Mouse (Mus musculus) kidney, embryonic 14.5 days (tissue): ENCODE measurements around the gene Lmo3. TPM values are rescaled to one million over a fixed set of nuclear protein-coding genes. Genes with fewer than 3 reads are reported as not detected.
A peak's percentile ranks its signal among the peaks of the same experiment; 100 is the strongest.

Experiments
- ATAC-seq: fragments of 200-750 bp; cut with Nextera tagmentation; 2 replicates; pipeline ENCODE4 v1.8.0; 2017; ENCODE audit warnings: moderate number of reproducible peaks, mild to moderate bottlenecking, moderate TSS enrichment, moderate library complexity; ENCODE audit not compliant: low FRiP score, low TSS enrichment
- H3K27ac ChIP-seq: fragments of 300-500 bp; sonication (generic); 2 replicates; pipeline ENCODE4 v1.5.1; 2014; ENCODE audit warnings: low read depth, mild to moderate bottlenecking, low read length, moderate library complexity, mixed read lengths
- H3K27me3 ChIP-seq: fragments of 300-500 bp; sonication (generic); 2 replicates; pipeline ENCODE4 v1.6.1; 2014; ENCODE audit warnings: mild to moderate bottlenecking, low read length; ENCODE audit not compliant: control insufficient read depth, insufficient read depth
- H3K36me3 ChIP-seq: fragments of 300-500 bp; sonication (generic); 2 replicates; pipeline ENCODE4 v1.6.1; 2014; ENCODE audit warnings: low read length, mixed read lengths; ENCODE audit not compliant: control insufficient read depth, insufficient read depth
- H3K4me1 ChIP-seq: fragments of 300-500 bp; sonication (generic); 2 replicates; pipeline ENCODE4 v1.6.1; 2014; ENCODE audit warnings: low read length, mixed read lengths; ENCODE audit not compliant: control insufficient read depth, insufficient read depth
- H3K4me2 ChIP-seq: fragments of 300-500 bp; sonication (generic); replicated peaks from 2 replicates; pipeline ENCODE4 v1.6.1; 2014; ENCODE audit warnings: low read depth, mild to moderate bottlenecking, low read length
- H3K4me3 ChIP-seq: fragments of 300-500 bp; sonication (generic); 2 replicates; pipeline ENCODE4 v1.5.1; 2014; ENCODE audit warnings: mild to moderate bottlenecking, low read length
- H3K9ac ChIP-seq: fragments of 300-500 bp; sonication (generic); 2 replicates; pipeline ENCODE4 v1.6.1; 2014; ENCODE audit warnings: low read depth, mild to moderate bottlenecking, low read length, moderate library complexity
- H3K9me3 ChIP-seq: fragments of 300-500 bp; sonication (generic); 2 replicates; pipeline ENCODE4 v1.6.1; 2016; ENCODE audit warnings: low read length; ENCODE audit not compliant: control insufficient read depth
- WGBS: fragments of 180-500 bp; shearing (Covaris S2); extraction: QIAGEN DNeasy Blood & Tissue Kit; methylation state at CpG from one replicate; pipeline ENCODE4 v1.1.7; 2014; 5-methylcytosine and 5-hydroxymethylcytosine counted together
- polyA plus RNA-seq: library from polyadenylated mRNA; unstranded; fragments of >200 nt; fragmentation: Nextera tagmentation; extraction: Ambion mirVana; gene quantifications from 2 replicates; pipeline ENCODE4 v1.2.1, GENCODE M21; 2014

Lmo3 gene
- polyA plus RNA-seq, 1 experiment from 2014 or later, result 0.41 TPM

DNA sequence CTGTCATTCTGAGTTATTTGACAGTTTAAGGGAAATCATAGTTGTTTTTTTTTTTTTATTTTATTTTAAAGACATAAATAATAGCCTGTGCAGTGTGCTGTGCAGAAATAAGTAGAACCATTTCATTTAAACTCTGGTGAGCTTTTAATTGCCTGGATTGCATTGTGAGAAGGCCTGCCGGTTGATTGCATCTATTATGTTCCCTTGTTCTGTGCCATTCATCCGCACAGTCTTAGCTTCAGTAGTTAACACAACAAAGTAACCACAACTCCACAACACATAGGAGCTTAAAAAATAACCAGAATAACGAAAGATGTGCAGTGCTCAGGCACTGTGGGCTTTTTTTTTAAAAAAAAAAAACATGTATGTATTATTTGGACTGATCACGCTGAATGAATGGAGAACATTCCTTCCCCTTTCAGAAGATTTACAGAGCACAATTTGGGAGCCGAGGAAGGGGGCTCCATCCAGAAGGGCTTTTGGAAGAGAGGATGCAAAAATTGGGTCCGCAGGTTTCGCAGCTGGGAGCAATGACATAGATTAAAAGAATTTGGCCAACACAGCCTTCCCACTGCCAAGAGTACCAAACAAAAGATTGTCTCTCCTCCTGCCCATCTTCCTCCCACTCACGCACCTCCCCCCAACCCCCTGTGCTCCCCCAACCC is 161.8 kb downstream of the Lmo3 start:
- whole genome bisulfite sequencing, result 31% methylated on average over 8 of the region's 8 CpGs
- no peak overlapping the region for H3K9ac ChIP-seq
- peaks cover 8% of the 10 kb centered on the region; the same call in 1 of the 2 replicates for H3K4me1 ChIP-seq
- ATAC-seq, result no peak
- no peaks in the 10 kb centered on the region for H3K36me3 ChIP-seq
- no peak overlapping the region for H3K4me2 ChIP-seq
- H3K27ac ChIP-seq, result no peak overlapping the region
- peaks cover 40% of the 10 kb centered on the region for H3K27me3 ChIP-seq
- H3K9me3 ChIP-seq, result no peaks in the 10 kb centered on the region
- H3K4me3 ChIP-seq, result no peak overlapping the region

DNA sequence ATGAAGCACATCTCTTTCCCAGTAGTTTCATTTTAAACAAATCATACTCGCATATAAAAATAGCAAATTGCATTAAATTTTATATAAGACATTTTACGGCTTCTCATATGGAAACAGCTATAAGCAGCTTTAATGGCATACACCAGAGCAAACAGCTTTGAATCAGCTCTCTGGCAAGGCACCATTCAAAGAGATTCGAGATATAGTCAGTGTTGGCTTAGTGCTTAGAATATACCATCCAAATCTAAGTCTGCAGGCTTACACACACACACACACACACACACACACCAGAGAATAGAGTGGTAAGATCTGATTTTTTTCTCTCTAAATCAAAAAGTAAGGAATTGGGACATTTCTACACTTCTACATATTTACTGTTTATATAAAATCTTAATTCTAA is 169.7 kb downstream of the Lmo3 start:
- no peaks in the 10 kb centered on the region for H3K27me3 ChIP-seq
- no peak for ATAC-seq
- H3K4me2 ChIP-seq, result no peak overlapping the region
- H3K36me3 ChIP-seq, result no peaks in the 10 kb centered on the region
- no peaks in the 10 kb centered on the region for H3K4me1 ChIP-seq
- H3K4me3 ChIP-seq, result no peak overlapping the region
- WGBS, result 90% methylated on average over 3 of the region's 3 CpGs
- H3K9ac ChIP-seq, result no peak overlapping the region
- H3K9me3 ChIP-seq, result no peaks in the 10 kb centered on the region
- H3K27ac ChIP-seq, result no peak overlapping the region

DNA sequence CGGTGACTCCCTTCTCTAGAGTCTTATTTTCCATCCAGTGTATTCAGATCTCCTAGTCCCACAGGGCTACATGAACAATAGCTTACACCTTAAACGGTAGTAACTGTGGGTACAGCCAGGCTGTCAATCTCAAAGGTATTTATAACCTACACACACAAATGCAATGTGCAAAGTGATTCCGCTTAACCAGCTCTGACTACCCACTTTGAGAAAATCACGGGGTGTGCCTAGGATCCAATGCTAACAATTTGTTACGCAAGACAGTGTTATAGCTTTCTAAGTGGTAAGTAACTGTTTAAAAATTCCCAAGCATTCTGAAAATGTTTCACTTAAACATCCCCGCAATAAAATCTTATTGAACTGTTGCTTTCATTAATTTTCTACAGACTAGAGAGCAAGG is 179.7 kb downstream of the Lmo3 start:
- Histone ChIP-seq H3K36me3 (no peaks in the 10 kb centered on the region), H3K9ac (no peak overlapping the region), H3K4me1 (no peaks in the 10 kb centered on the region), H3K27ac (no peak overlapping the region), H3K4me3 (no peak overlapping the region), H3K9me3 (no peaks in the 10 kb centered on the region), H3K27me3 (no peaks in the 10 kb centered on the region), H3K4me2 (no peak overlapping the region)
- no peak for ATAC-seq
- 78% methylated on average over 6 of the region's 6 CpGs for WGBS

DNA sequence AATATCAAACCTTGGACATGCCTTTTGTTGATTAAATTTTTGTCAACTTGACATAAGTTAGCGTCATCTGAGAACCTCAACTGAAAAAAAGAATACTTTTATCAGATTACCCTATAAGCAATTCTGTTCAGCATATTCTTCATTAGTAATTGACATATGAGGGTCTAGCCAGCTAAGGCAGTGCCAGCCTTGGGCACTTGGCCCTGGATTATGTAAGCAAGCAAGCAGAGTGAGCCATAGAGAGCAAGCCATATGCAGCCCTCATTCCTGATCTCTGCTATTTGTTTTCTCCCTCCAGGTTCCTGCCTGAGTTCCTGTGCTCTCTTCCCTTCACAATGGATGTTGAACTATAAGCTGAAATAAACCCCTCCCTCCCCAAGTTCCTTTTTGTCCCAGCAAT is 182.9 kb downstream of the Lmo3 start:
- no peak overlapping the region for H3K27ac ChIP-seq
- no peaks in the 10 kb centered on the region for H3K36me3 ChIP-seq
- H3K4me2 ChIP-seq, result no peak overlapping the region
- 100% methylated on average over 1 of the region's 1 CpGs for WGBS
- no peak overlapping the region for H3K9ac ChIP-seq
- no peaks in the 10 kb centered on the region for H3K9me3 ChIP-seq
- ATAC-seq, result no peak
- no peaks in the 10 kb centered on the region for H3K27me3 ChIP-seq
- H3K4me1 ChIP-seq, result no peaks in the 10 kb centered on the region
- no peak overlapping the region for H3K4me3 ChIP-seq

DNA sequence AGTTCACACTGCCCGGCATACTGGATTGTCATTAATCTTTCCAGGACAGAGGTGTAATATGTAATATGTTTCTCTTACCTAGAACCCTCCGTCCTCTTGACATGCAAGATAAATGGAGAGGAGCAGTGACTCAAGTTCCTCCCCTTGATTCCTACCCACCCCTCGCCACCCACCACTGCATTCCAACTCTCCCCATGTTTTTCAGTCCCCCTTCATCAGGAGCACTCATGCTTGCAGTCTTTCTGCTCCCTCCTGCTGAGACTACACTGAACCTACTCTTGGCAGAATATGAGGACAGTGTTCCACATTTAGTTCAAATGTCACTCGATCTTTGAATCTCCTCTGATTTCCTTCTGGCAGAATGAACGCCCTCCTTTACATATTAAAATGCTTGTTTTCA is 190.7 kb downstream of the Lmo3 start:
- H3K27me3 ChIP-seq, result no peaks in the 10 kb centered on the region
- H3K4me2 ChIP-seq, result no peak overlapping the region
- H3K4me3 ChIP-seq, result no peak overlapping the region
- no peaks in the 10 kb centered on the region for H3K36me3 ChIP-seq
- H3K9ac ChIP-seq, result no peak overlapping the region
- H3K27ac ChIP-seq, result no peak overlapping the region
- ATAC-seq, result peak; percentile 79; the same call in 1 of the 2 replicates
- H3K9me3 ChIP-seq, result no peaks in the 10 kb centered on the region
- WGBS, result 46% methylated on average over 5 of the region's 5 CpGs
- H3K4me1 ChIP-seq, result no peaks in the 10 kb centered on the region

DNA sequence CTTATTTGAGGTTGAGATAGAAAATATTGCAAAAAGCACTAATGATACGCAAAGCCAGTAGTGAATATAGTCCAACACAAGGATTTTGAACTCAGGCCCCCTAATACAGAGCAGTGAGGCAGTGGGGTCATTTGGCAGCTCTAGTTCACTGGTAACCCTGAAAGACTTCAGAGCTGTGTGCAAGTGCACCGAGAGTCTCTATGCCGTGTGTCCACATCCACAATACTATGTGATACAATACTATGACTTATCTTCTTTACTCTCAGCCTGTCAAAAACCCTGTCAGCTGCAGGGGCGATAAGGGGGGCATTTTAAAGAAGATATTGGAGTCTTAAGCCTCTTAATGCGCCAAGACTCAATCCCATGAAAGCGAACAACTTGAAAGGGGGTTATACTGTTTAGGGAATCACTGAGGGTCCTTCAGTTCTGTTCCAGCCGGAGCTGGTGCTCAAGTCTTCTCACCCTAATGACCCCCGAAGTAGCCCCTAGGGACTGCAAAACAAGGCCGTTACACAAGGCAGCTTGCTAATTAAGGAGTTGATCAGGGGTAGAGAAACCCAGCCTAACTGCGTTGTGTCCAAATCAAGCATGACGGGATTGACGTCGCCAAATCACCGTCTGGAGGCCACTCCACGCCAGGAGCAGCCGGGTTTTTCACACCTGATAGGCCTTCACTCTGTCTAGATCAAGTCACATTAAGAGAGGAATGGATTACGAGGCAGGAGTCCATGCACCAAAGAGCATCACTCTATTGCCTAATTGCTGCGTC is 193.4 kb downstream of the Lmo3 start:
- no peak for ATAC-seq
- no peak overlapping the region for H3K4me2 ChIP-seq

DNA sequence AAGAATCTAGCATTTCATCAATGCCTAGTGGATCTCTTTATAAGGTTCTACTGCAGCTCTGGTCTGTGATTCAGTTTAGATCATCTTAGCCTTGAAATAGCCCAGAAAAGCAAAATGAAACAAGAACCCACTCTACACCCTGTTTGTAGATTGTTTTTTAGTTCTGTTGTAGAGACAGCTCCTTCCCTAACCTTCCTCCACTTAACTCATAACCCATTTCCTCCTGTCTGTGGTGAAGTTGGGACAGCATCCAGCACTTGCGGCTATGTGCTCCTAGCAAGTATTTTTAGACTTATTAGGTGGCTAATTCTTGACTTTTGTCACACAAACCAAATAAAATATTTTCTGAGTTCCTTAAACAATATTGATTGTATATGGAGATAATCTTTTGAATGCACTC is 198.6 kb downstream of the Lmo3 start:
- Histone ChIP-seq H3K4me2 (no peak overlapping the region), H3K36me3 (no peaks in the 10 kb centered on the region), H3K4me1 (no peaks in the 10 kb centered on the region), H3K27me3 (no peaks in the 10 kb centered on the region), H3K4me3 (no peak overlapping the region), H3K9me3 (no peaks in the 10 kb centered on the region), H3K27ac (no peak overlapping the region), H3K9ac (no peak overlapping the region)
- ATAC-seq, result no peak
- 71% methylated on average over 1 of the region's 1 CpGs for WGBS

More for the DNA sequence above, 193.4 kb downstream of the Lmo3 start:
- Histone ChIP-seq H3K4me1 (no peaks in the 10 kb centered on the region), H3K27ac (no peak overlapping the region), H3K36me3 (no peaks in the 10 kb centered on the region), H3K9me3 (no peaks in the 10 kb centered on the region), H3K27me3 (no peaks in the 10 kb centered on the region), H3K4me3 (no peak overlapping the region), H3K9ac (no peak overlapping the region)
- WGBS, result 55% methylated on average over 18 of the region's 18 CpGs

DNA sequence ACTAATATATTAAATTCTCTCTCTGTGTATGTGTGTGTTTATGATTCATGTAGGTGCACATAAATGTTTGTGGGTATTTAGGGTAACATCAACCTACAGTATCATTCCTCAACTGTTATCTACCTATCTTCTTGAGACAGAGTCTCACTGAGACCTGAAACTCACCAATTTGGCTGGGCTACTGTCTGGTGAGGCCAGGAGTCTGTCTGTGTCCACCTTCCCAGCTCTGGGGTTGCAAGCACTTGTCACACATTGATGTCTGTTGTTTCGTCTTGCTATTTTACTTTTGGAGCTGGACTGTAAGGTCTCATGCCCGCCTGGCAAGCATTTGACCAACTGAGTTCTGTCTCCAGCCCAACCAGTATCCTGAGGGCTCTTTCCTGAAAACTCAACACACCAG is 210.6 kb downstream of the Lmo3 start:
- no peak for ATAC-seq
- Histone ChIP-seq H3K4me1 (no peaks in the 10 kb centered on the region), H3K4me3 (no peak overlapping the region), H3K9ac (no peak overlapping the region), H3K9me3 (no peaks in the 10 kb centered on the region), H3K27me3 (no peaks in the 10 kb centered on the region), H3K27ac (no peak overlapping the region), H3K4me2 (no peak overlapping the region), H3K36me3 (no peaks in the 10 kb centered on the region)
- WGBS, result 83% methylated on average over 2 of the region's 2 CpGs

DNA sequence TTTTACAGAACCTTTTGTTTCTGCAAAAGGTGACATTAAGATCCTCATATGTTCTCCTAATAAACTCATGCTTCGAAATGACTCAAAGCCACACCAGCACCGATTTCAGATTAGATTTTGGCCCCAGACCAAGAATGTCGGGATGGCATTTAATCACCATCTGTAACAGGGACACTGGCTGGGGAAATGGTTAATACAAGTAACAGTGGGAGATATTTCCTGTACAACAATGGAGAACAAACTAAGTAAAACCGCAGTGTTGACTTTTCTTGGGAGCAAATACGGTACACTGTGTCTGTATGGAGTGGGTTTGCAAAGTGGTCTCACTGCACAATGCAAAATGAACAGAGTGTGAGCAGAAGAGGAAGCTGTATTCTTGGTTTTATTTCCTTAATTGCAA is 217.7 kb downstream of the Lmo3 start:
- Histone ChIP-seq H3K4me2 (no peak overlapping the region), H3K9me3 (no peaks in the 10 kb centered on the region), H3K9ac (no peak overlapping the region), H3K27me3 (no peaks in the 10 kb centered on the region), H3K36me3 (no peaks in the 10 kb centered on the region), H3K27ac (no peak overlapping the region), H3K4me3 (no peak overlapping the region), H3K4me1 (no peaks in the 10 kb centered on the region)
- 64% methylated on average over 5 of the region's 5 CpGs for WGBS
- ATAC-seq, result no peak
